ENCODE assay signal across 16 mouse cellular contexts in the genomic region with DNA sequence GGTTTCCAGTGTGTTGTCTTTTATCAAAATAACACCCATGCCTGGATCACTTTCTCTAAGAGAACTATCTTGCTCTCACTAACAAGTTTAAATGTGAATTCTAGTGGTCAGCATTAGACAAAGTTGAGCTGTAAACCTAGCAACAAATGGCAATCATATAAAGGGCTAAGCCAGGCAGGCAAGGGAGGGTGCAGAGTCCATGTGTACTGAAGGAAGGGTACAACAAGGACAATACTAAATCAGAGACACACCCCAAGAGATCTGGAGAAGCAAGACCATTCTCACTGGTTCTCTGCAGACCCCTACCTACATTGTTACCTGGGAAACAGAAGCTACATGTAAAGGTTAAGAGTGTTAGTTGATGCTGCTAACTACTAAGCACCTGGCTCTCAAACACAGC.
"Had no signal": no experiment of that assay in that cellular context is flagged by ENCODE, and none has a peak within 500 bp of the region (broad histone marks: within the 10 kb centered on the region; RNA-seq: fewer than 3 reads in every experiment).

No protein-coding gene starts in this region.

- H3K36me3 ChIP-seq: lung, embryonic 15.5 days; midbrain, embryonic 15.5 days; stomach, embryonic 15.5 days had no signal

- H3K4me2 ChIP-seq: lung, embryonic 15.5 days; midbrain, embryonic 11.5 days; midbrain, embryonic 13.5 days; midbrain, embryonic 15.5 days; neural tube, embryonic 12.5 days; stomach, embryonic 15.5 days had no signal

- H3K9ac ChIP-seq: lung, embryonic 15.5 days; midbrain, embryonic 13.5 days; midbrain, embryonic 15.5 days; neural tube, embryonic 12.5 days; stomach, embryonic 15.5 days had no signal

- H3K9me3 ChIP-seq: lung, embryonic 15.5 days; megakaryocyte, embryonic 14.5 days; midbrain, embryonic 13.5 days; midbrain, embryonic 15.5 days; neural tube, embryonic 12.5 days; stomach, embryonic 15.5 days had no signal

- ATAC-seq: lung, postnatal 0 days; midbrain, embryonic 13.5 days; midbrain, embryonic 15.5 days had no signal

- H3K4me1 ChIP-seq: lung, embryonic 15.5 days; midbrain, embryonic 13.5 days; midbrain, embryonic 15.5 days; neural tube, embryonic 12.5 days; stomach, embryonic 15.5 days had no signal

- H3K27ac ChIP-seq: lung, embryonic 15.5 days; macrophage; midbrain, embryonic 13.5 days; midbrain, embryonic 15.5 days; neural tube, embryonic 12.5 days; stomach, embryonic 15.5 days had no signal

- DNase-seq: lung, adult 2 months; lung, postnatal 14 days; lung, postnatal 36 days; right cerebral cortex, postnatal 14 days; thymus, adult 18-20 months; thymus, postnatal 14 days; thymus, postnatal 36 days had no signal

- H3K27me3 ChIP-seq: lung, embryonic 15.5 days; megakaryocyte, embryonic 14.5 days; midbrain, embryonic 13.5 days; midbrain, embryonic 15.5 days; neural tube, embryonic 12.5 days; stomach, embryonic 15.5 days had no signal

- H3K4me3 ChIP-seq: lung, embryonic 15.5 days; megakaryocyte, embryonic 14.5 days; midbrain, embryonic 13.5 days; midbrain, embryonic 15.5 days; neural tube, embryonic 12.5 days; stomach, embryonic 15.5 days had no signal
